Comparison of ENCODE assay signal across 38 mouse cellular contexts in the genomic region with DNA sequence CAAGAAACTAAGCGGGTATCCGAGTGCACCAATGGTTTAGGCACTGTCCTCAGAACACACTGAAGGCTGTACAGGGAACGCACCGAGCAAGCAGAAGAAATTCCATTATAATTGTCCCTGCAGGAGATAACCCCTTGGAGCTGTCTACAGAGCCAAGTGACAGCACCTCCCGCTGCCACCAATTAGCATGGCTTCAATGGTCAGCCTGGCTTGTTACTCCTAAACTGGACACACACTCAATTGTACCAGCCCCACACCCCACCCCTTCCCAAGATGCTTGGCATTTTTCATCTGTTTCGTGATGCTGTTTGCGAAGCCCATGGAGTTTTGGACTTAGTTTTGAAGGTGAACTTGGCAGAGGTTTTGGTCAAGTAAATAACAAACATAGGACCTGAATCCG. TPM values are rescaled to one million over a fixed set of nuclear protein-coding genes. Genes with fewer than 3 reads are reported as not detected.
A peak's percentile ranks its signal among the peaks of the same experiment; 100 is the strongest.
DNase-seq lines count a peak whose midpoint lies in the region; ATAC-seq lines count a peak whose summit lies in the region.
"Had no signal": no experiment of that assay in that cellular context is flagged by ENCODE, and none has a peak within 500 bp of the region (broad histone marks: within the 10 kb centered on the region; RNA-seq: fewer than 3 reads in every experiment).

No protein-coding gene starts in this region.

- WGBS in heart, embryonic 11.5 days (ENCODE audit: insufficient replicate concordance) = 38% methylated on average over 8 of the region's 8 CpGs
- 52% methylated on average over 8 of the region's 8 CpGs for WGBS in heart, embryonic 16.5 days

- H3K36me3 ChIP-seq in heart, embryonic 11.5 days (ENCODE audit: control insufficient read depth, insufficient read depth, low read length) = no peaks in the 10 kb centered on the region
- H3K36me3 ChIP-seq in heart, embryonic 16.5 days (ENCODE audit: control insufficient read depth, insufficient read depth) = no peaks in the 10 kb centered on the region
- H3K36me3 ChIP-seq: limb, embryonic 10.5 days; limb, embryonic 15.5 days had no signal

- peak overlapping the region; percentile 29; the same call in 1 of the 2 replicates for H3K4me2 ChIP-seq in heart, embryonic 11.5 days
- H3K4me2 ChIP-seq in heart, embryonic 16.5 days (ENCODE audit: low read depth, low read length) = no peak overlapping the region
- H3K4me2 ChIP-seq: limb, embryonic 15.5 days; lung, embryonic 14.5 days had no signal

- peaks cover 12% of the 10 kb centered on the region; the same call in 1 of the 2 replicates for H3K27me3 ChIP-seq in heart, embryonic 11.5 days (ENCODE audit: control insufficient read depth, insufficient read depth, low read length)
- H3K27me3 ChIP-seq in heart, embryonic 16.5 days (ENCODE audit: control insufficient read depth, insufficient read depth, low read length) = peaks cover 47% of the 10 kb centered on the region
- H3K27me3 ChIP-seq: CH12.LX; limb, embryonic 15.5 days had no signal

- peaks cover 23% of the 10 kb centered on the region for H3K4me1 ChIP-seq in heart, embryonic 11.5 days (ENCODE audit: control insufficient read depth, insufficient read depth, low read length)
- peaks cover 16% of the 10 kb centered on the region for H3K4me1 ChIP-seq in heart, embryonic 16.5 days (ENCODE audit: control insufficient read depth, insufficient read depth, low read length)
- H3K4me1 ChIP-seq: limb, embryonic 10.5 days; limb, embryonic 15.5 days had no signal

- ATAC-seq in heart, embryonic 11.5 days (replicated peaks; ENCODE audit: insufficient number of reproducible peaks, low FRiP score, low TSS enrichment) = 0 out of 2 replicates have a peak, but pooled peaks have one; percentile 53
- ATAC-seq in heart, embryonic 16.5 days (replicated peaks; ENCODE audit: extremely low read depth, insufficient read depth, low FRiP score) = no peak
- ATAC-seq: forebrain, embryonic 14.5 days; intestine, embryonic 16.5 days had no signal

- no peak overlapping the region for H3K9ac ChIP-seq in heart, embryonic 11.5 days (ENCODE audit: low read depth, low read length)
- H3K9ac ChIP-seq in heart, embryonic 16.5 days (ENCODE audit: low read length) = no peak overlapping the region
- H3K9ac ChIP-seq: limb, embryonic 15.5 days; liver, embryonic 14.5 days; lung, embryonic 14.5 days had no signal

- peak; percentile 22 to 49 for DNase-seq in cerebellum, postnatal 10 days
- DNase-seq in cerebellum, adult 9-11 months = no peak
- no peak for DNase-seq in heart, postnatal 14 days
- DNase-seq in heart, adult 8-10 months (ENCODE audit: low spot score) = no peak
- peak; percentile 63 for DNase-seq in retina, embryonic 14.5 days (ENCODE audit: low spot score)
- DNase-seq in urinary bladder, postnatal 10 days (ENCODE audit: low spot score) = no peak
- DNase-seq: adrenal gland, adult 8-10 months; cerebellum, postnatal 36 days; gastrocnemius, postnatal 14 days; kidney, adult 8-10 months; kidney, postnatal 4 days; lung, embryonic 14.5 days; lung, postnatal 14 days; midbrain, embryonic 14.5 days; right cerebral cortex, postnatal 25 days; thymus, adult 18-20 months; thymus, postnatal 25 days had no signal

- H3K9me3 ChIP-seq in heart, embryonic 11.5 days (replicated peaks; ENCODE audit: control insufficient read depth, low read length) = no peaks in the 10 kb centered on the region
- no peaks in the 10 kb centered on the region for H3K9me3 ChIP-seq in heart, embryonic 16.5 days (replicated peaks; ENCODE audit: control insufficient read depth, low read length)
- H3K9me3 ChIP-seq: limb, embryonic 10.5 days; limb, embryonic 15.5 days had no signal

- intact Hi-C loops in heart, postnatal 14 days (cut with DNase I) = no loop called here

- H3K4me3 ChIP-seq in heart, embryonic 11.5 days (ENCODE audit: low read depth, low read length) = no peak overlapping the region
- no peak overlapping the region for H3K4me3 ChIP-seq in heart, embryonic 16.5 days (ENCODE audit: low read length)
- H3K4me3 ChIP-seq: limb, embryonic 10.5 days; limb, embryonic 15.5 days had no signal

- 0 out of 2 replicates have a peak overlapping the region, but pooled peaks have one; percentile 63 for H3K27ac ChIP-seq in heart, embryonic 11.5 days (ENCODE audit: low read depth, low read length)
- H3K27ac ChIP-seq in heart, embryonic 16.5 days (ENCODE audit: low read length) = peak overlapping the region; percentile 22; the same call in 1 of the 2 replicates
- H3K27ac ChIP-seq: kidney, postnatal 0 days; limb, embryonic 10.5 days; limb, embryonic 15.5 days; liver, embryonic 14.5 days; stomach, postnatal 0 days had no signal

RNA-seq across cellular contexts. Expression of gene Bmp10, which starts 1.2 kb away (rescaled TPM):
- polyA plus RNA-seq in heart, embryonic 11.5 days (2014; fragmentation: Nextera tagmentation; extraction: Ambion mirVana) = 8.0 and 8.2 TPM in 2 replicates
- 10 to 100 TPM; 20.6 to 49.0 TPM for total RNA-seq in heart, postnatal 14 days (2021)
- 3.7 and 7.5 TPM in 2 replicates for polyA plus RNA-seq in heart, embryonic 16.5 days (2015; fragmentation: Nextera tagmentation; extraction: Ambion mirVana)
- total RNA-seq in heart, adult 8-10 months (2022) = 10 to 100 TPM; 20.9 to 75.6 (median 50.9) TPM
- total RNA-seq: adrenal gland, adult 8-10 months; CH12.LX; ES-E14; gastrocnemius, postnatal 14 days; granulocyte monocyte progenitor cell, adult 5-6 weeks; layer of hippocampus, adult 8-10 months; left cerebral cortex, adult 8-10 months; monocyte, adult 5-6 weeks had no signal
- polyA plus RNA-seq: C2C12; embryonic facial prominence, embryonic 11.5 days; forebrain, embryonic 14.5 days; hindbrain, embryonic 11.5 days; intestine, embryonic 16.5 days; kidney, postnatal 0 days; limb, embryonic 10.5 days; limb, embryonic 15.5 days; lung, embryonic 14.5 days; midbrain, embryonic 14.5 days; neural tube, embryonic 14.5 days; stomach, postnatal 0 days had no signal

RNA-seq across cellular contexts. Expression of gene Gkn3, which starts 38.9 kb away (rescaled TPM):
- polyA plus RNA-seq in heart, embryonic 11.5 days (2014; fragmentation: Nextera tagmentation; extraction: Ambion mirVana) = 1.3 and 2.1 TPM in 2 replicates
- total RNA-seq in heart, postnatal 14 days (2021) = 1 to 10 TPM; 1.1 to 1.7 TPM
- polyA plus RNA-seq in heart, embryonic 16.5 days (2015; fragmentation: Nextera tagmentation; extraction: Ambion mirVana) = 0.62 and 1.4 TPM in 2 replicates
- 1 to 10 TPM in 3 of 4 experiments, under 1 TPM in 1; 0.53 to 2.5 (median 1.5) TPM for total RNA-seq in heart, adult 8-10 months (2022)
- total RNA-seq: CH12.LX; ES-E14; granulocyte monocyte progenitor cell, adult 5-6 weeks; monocyte, adult 5-6 weeks had no signal
- polyA plus RNA-seq: C2C12; hindbrain, embryonic 11.5 days; limb, embryonic 10.5 days; midbrain, embryonic 14.5 days had no signal

RNA-seq across cellular contexts. Expression of gene Gkn2, which starts 54.5 kb away (rescaled TPM):
- polyA plus RNA-seq in heart, embryonic 11.5 days (2014; fragmentation: Nextera tagmentation; extraction: Ambion mirVana) = not detected in 2 replicates
- not detected for total RNA-seq in heart, postnatal 14 days (2021)
- not detected in 2 replicates for polyA plus RNA-seq in heart, embryonic 16.5 days (2015; fragmentation: Nextera tagmentation; extraction: Ambion mirVana)
- not detected for total RNA-seq in heart, adult 8-10 months (2022)
- total RNA-seq: adrenal gland, adult 8-10 months; adrenal gland, postnatal 4 days; CH12.LX; ES-E14; gastrocnemius, postnatal 14 days; granulocyte monocyte progenitor cell, adult 5-6 weeks; layer of hippocampus, adult 8-10 months; layer of hippocampus, postnatal 25 days; left cerebral cortex, adult 8-10 months; monocyte, adult 5-6 weeks had no signal
- polyA plus RNA-seq: C2C12; embryonic facial prominence, embryonic 11.5 days; forebrain, embryonic 14.5 days; hindbrain, embryonic 11.5 days; intestine, embryonic 16.5 days; kidney, postnatal 0 days; limb, embryonic 10.5 days; limb, embryonic 15.5 days; liver, embryonic 14.5 days; lung, embryonic 14.5 days; midbrain, embryonic 14.5 days; neural tube, embryonic 14.5 days had no signal

Comparison
In these comparisons a context has a peak if more than half of its experiments do, and no peak if none do; other contexts are left out.
1. DNase-seq: peak in cerebellum, postnatal 10 days (2 of 2) and retina, embryonic 14.5 days (single experiment); none in cerebellum, adult 9-11 months (single experiment), heart, postnatal 14 days (0 of 2), heart, adult 8-10 months (single experiment) and urinary bladder, postnatal 10 days (single experiment).